Mouse (Mus musculus): ENCODE measurements around the gene Atoh8.

- TF ChIP-seq CTCF (IDR thresholded peaks at IDR 0.05; ENCODE audit: low read depth) (no peak), EP300 (IDR thresholded peaks at IDR 0.05; ENCODE audit: low read depth) (no peak)
Measured at GRCm38 (mm10) chr6:72275527-72275926, 40.1 kb upstream of the Atoh8 start.
